Mouse (Mus musculus) embryonic facial prominence, embryonic 14.5 days (tissue): ENCODE data around the gene Fam114a2. TPM values are rescaled to one million over a fixed set of nuclear protein-coding genes. Genes with fewer than 3 reads are reported as not detected.

Source experiments
- ATAC-seq: fragments of 200-750 bp; cut with Nextera tagmentation; 2 replicates; pipeline ENCODE4 v1.8.0; 2017; ENCODE audit warnings: low read depth, moderate number of reproducible peaks, moderate TSS enrichment
- DNase-seq: peaks from one replicate; pipeline ENCODE4 v3.0.0-alpha.2; 2015; ENCODE audit warnings: low spot score
- H3K27ac ChIP-seq: fragments of 300-500 bp; sonication (generic); replicated peaks from 2 replicates; pipeline ENCODE4 v1.5.1; 2014; ENCODE audit warnings: low read depth, mild to moderate bottlenecking, low read length, moderate library complexity
- H3K27me3 ChIP-seq: fragments of 300-500 bp; sonication (generic); replicated peaks from 2 replicates; pipeline ENCODE4 v1.6.1; 2014; ENCODE audit warnings: low read length; ENCODE audit not compliant: control insufficient read depth, insufficient read depth
- H3K36me3 ChIP-seq: fragments of 300-500 bp; sonication (generic); 2 replicates; pipeline ENCODE4 v1.6.1; 2014; ENCODE audit warnings: low read length, mixed read lengths; ENCODE audit not compliant: control insufficient read depth, insufficient read depth
- H3K4me1 ChIP-seq: fragments of 300-500 bp; sonication (generic); 2 replicates; pipeline ENCODE4 v1.6.1; 2014; ENCODE audit warnings: antibody characterized with exemption, low read length; ENCODE audit not compliant: control insufficient read depth, insufficient read depth
- H3K4me2 ChIP-seq: fragments of 300-500 bp; sonication (generic); 2 replicates; pipeline ENCODE4 v1.6.1; 2014; ENCODE audit warnings: low read depth, mild to moderate bottlenecking, low read length, moderate library complexity, mixed read lengths
- H3K4me3 ChIP-seq: fragments of 300-500 bp; sonication (generic); 2 replicates; pipeline ENCODE4 v1.5.1; 2014; ENCODE audit warnings: low read depth, mild to moderate bottlenecking, low read length
- H3K9ac ChIP-seq: fragments of 300-500 bp; sonication (generic); 2 replicates; pipeline ENCODE4 v1.6.1; 2014; ENCODE audit warnings: low read depth, mild to moderate bottlenecking, low read length, moderate library complexity, mixed read lengths
- H3K9me3 ChIP-seq: fragments of 300-500 bp; sonication (generic); 2 replicates; pipeline ENCODE4 v1.6.1; 2016; ENCODE audit warnings: low read length; ENCODE audit not compliant: control insufficient read depth
- WGBS: fragments of 180-500 bp; shearing (Covaris S2); extraction: QIAGEN DNeasy Blood & Tissue Kit; methylation state at CpG from one replicate; pipeline ENCODE4 v1.1.7; 2014; 5-methylcytosine and 5-hydroxymethylcytosine counted together
- polyA plus RNA-seq: library from polyadenylated mRNA; unstranded; fragments of >200 nt; fragmentation: Nextera tagmentation; extraction: Ambion mirVana; gene quantifications from 2 replicates; pipeline ENCODE4 v1.2.1, GENCODE M21; 2014

Fam114a2 gene
- polyA plus RNA-seq, 1 experiment from 2014 or later = 47.7 TPM

DNA sequence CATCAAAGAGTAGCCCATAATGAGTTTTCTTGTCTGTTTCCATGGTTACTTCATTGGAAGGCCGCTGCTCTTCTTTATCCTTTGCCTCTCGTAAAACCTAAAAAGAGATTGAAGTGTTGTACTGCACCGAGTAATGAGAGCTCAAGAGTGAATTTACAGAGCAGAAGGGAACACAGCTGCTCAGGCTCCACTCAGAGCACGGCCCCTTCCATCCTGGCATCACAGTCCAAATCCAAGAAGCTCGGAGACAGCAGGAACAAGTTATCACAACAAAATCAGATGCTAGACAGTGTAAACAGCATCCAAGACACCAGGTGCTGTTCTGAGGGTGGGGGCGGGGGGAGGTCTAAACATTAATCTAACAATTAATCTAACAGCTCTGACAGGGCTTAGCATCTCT lies 11.5 kb downstream of the Fam114a2 start:
- no peaks in the 10 kb centered on the region for H3K9me3 ChIP-seq
- ATAC-seq = no peak
- H3K27ac ChIP-seq = no peak overlapping the region
- whole genome bisulfite sequencing = 78% methylated on average over 6 of the region's 6 CpGs
- no peak overlapping the region for H3K4me3 ChIP-seq
- H3K27me3 ChIP-seq = no peaks in the 10 kb centered on the region
- H3K4me2 ChIP-seq = no peak overlapping the region
- DNase-seq = no peak
- peaks cover 87% of the 10 kb centered on the region for H3K36me3 ChIP-seq
- H3K9ac ChIP-seq = no peak overlapping the region
- no peaks in the 10 kb centered on the region for H3K4me1 ChIP-seq

- ATAC-seq (no peak), DNase-seq (no peak)
- no peaks in the 10 kb centered on the region for H3K27me3 ChIP-seq
- no peaks in the 10 kb centered on the region for H3K9me3 ChIP-seq
- no peaks in the 10 kb centered on the region for H3K4me1 ChIP-seq
- 84% methylated on average over 5 of the region's 5 CpGs for WGBS
- H3K36me3 ChIP-seq = peaks cover 86% of the 10 kb centered on the region
- no peak overlapping the region for H3K27ac ChIP-seq
- H3K4me3 ChIP-seq = no peak overlapping the region
- no peak overlapping the region for H3K9ac ChIP-seq
- no peak overlapping the region for H3K4me2 ChIP-seq
These were observed 15.3 kb downstream of the Fam114a2 start for GRCm38 (mm10) chr11:57503155-57503554.

GRCm38 (mm10) chr11:57498215-57498614 lies 20.2 kb downstream of the Fam114a2 start:
- Histone ChIP-seq H3K4me3 (no peak overlapping the region), H3K27me3 (no peaks in the 10 kb centered on the region), H3K4me1 (no peaks in the 10 kb centered on the region), H3K9me3 (no peaks in the 10 kb centered on the region), H3K4me2 (no peak overlapping the region), H3K9ac (no peak overlapping the region), H3K27ac (no peak overlapping the region), H3K36me3 (peaks cover 80% of the 10 kb centered on the region)
- no peak for ATAC-seq
- WGBS = 97% methylated on average over 5 of the region's 5 CpGs
- DNase-seq = no peak

- Histone ChIP-seq H3K9ac (no peak overlapping the region), H3K9me3 (no peaks in the 10 kb centered on the region), H3K4me2 (no peak overlapping the region), H3K27me3 (no peaks in the 10 kb centered on the region), H3K36me3 (peaks cover 80% of the 10 kb centered on the region), H3K27ac (no peak overlapping the region), H3K4me1 (no peaks in the 10 kb centered on the region), H3K4me3 (no peak overlapping the region)
- 88% methylated on average over 3 of the region's 3 CpGs for WGBS
- no peak for ATAC-seq
- no peak for DNase-seq
These were observed 20.7 kb downstream of the Fam114a2 start for GRCm38 (mm10) chr11:57497701-57498100.

DNA sequence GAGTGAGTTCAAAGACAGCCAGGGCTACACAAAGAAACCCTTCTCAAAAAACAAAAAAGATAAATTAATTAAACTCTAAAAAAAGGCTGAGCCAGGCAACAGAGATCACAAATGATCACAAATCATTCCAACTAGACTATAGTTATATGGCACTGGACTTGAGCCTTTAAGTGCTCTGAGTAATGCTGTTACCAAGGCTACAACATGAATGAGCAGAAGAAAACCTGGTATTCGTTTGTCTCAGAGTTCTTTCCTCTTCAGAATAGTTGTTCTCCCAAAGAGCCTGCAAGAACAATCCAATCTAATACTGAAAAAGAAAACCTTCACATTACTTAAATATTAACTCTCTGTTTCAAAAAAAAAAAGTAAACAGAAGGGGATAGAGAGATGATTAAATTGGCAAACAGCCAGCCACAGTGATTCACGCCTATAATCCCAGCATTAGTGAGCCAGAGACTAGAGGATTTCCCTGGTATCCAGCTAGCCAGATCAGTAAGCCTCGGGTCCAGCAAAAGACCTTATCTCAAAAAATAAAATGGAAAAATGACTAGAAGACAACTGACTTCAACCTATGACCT lies 21.9 kb downstream of the Fam114a2 start:
- H3K36me3 ChIP-seq = peaks cover 85% of the 10 kb centered on the region
- H3K9me3 ChIP-seq = no peaks in the 10 kb centered on the region
- no peaks in the 10 kb centered on the region for H3K27me3 ChIP-seq
- ATAC-seq = no peak
- DNase-seq = no peak
- no peak overlapping the region for H3K4me3 ChIP-seq
- no peak overlapping the region for H3K27ac ChIP-seq
- no peak overlapping the region for H3K9ac ChIP-seq
- WGBS = 57% methylated on average over 3 of the region's 3 CpGs
- no peaks in the 10 kb centered on the region for H3K4me1 ChIP-seq
- no peak overlapping the region for H3K4me2 ChIP-seq

GRCm38 (mm10) chr11:57488436-57488835 lies 30.0 kb downstream of the Fam114a2 start:
- Histone ChIP-seq H3K27ac (no peak overlapping the region), H3K4me3 (no peak overlapping the region), H3K9ac (no peak overlapping the region), H3K27me3 (no peaks in the 10 kb centered on the region), H3K9me3 (no peaks in the 10 kb centered on the region), H3K36me3 (peaks cover 82% of the 10 kb centered on the region), H3K4me2 (no peak overlapping the region), H3K4me1 (no peaks in the 10 kb centered on the region)
- DNase-seq (no peak), ATAC-seq (no peak)
- 74% methylated on average over 5 of the region's 5 CpGs for WGBS

- ATAC-seq = peak; percentile 87
- H3K4me1 ChIP-seq = no peaks in the 10 kb centered on the region
- no peaks in the 10 kb centered on the region for H3K9me3 ChIP-seq
- peak; percentile 38 for DNase-seq
- no peak overlapping the region for H3K4me2 ChIP-seq
- H3K36me3 ChIP-seq = peaks cover 31% of the 10 kb centered on the region; the same call in 1 of the 2 replicates
- H3K4me3 ChIP-seq = no peak overlapping the region
- no peaks in the 10 kb centered on the region for H3K27me3 ChIP-seq
- no peak overlapping the region for H3K27ac ChIP-seq
- H3K9ac ChIP-seq = no peak overlapping the region
- 76% methylated on average over 5 of the region's 5 CpGs for WGBS
These were observed 40.3 kb downstream of the Fam114a2 start for GRCm38 (mm10) chr11:57478077-57478476.

DNA sequence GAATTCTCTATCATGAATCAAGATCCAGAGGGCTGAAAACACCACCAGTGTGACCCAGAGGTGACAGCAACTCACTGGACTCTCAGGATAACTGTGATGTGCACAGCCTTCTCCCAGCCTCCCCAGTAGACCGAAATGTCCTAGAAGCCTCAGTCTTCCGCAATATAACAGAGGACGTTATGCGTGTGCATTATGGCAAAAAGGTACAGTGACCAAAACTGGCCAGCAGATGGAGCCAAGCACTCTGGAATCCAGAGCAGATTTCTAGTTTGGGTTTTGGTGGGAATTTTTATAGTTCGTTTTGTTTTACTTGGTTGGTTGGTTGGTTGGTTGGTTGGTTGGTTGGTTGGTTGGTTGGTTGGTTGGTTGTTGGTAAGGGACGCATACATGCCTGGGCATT lies 43.3 kb downstream of the Fam114a2 start:
- no peaks in the 10 kb centered on the region for H3K9me3 ChIP-seq
- H3K4me3 ChIP-seq = no peak overlapping the region
- no peak overlapping the region for H3K27ac ChIP-seq
- ATAC-seq = no peak
- no peak overlapping the region for H3K4me2 ChIP-seq
- no peak for DNase-seq
- H3K4me1 ChIP-seq = no peaks in the 10 kb centered on the region
- no peaks in the 10 kb centered on the region for H3K27me3 ChIP-seq
- no peak overlapping the region for H3K9ac ChIP-seq
- 0 out of 2 replicates have a peak, but pooled peaks cover 7% of the 10 kb centered on the region for H3K36me3 ChIP-seq
- WGBS = 44% methylated on average over 6 of the region's 6 CpGs

DNA sequence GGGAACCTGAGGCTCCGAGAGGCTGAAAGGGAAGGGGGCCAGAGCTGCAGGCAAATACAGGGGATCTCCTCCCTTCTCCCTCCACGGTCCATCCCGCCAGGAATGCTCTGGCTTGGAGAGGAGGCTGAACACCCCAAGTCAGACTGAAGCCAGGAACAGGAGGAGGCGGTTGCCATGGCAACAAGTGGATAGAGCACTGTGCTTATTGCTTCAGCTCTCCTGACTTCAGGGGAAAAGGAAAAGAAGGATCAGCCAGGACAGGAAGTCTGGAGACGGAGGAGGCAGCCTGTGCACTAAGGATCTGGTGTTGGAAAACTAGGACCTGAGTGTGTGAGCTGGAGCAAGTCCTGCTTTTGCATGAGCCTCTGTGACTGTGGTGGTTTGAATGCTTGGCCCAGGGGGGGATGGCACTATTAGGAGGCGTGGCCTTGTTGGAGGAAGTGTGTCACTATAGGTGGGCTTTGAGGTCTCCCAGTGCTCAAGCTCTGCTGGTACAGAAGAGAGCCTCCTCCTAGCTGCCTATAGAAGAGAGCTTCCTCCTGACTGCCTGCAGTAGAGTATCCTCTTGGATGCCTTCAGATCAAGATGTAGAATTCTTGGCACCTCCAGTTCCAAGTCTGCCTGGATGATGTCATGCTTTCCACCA lies 44.0 kb downstream of the Fam114a2 start:
- Histone ChIP-seq H3K27me3 (no peaks in the 10 kb centered on the region), H3K27ac (no peak overlapping the region), H3K4me3 (no peak overlapping the region), H3K9me3 (no peaks in the 10 kb centered on the region), H3K4me1 (no peaks in the 10 kb centered on the region), H3K9ac (no peak overlapping the region), H3K4me2 (no peak overlapping the region), H3K36me3 (0 out of 2 replicates have a peak, but pooled peaks cover 3% of the 10 kb centered on the region)
- WGBS = 64% methylated on average over 6 of the region's 6 CpGs
- DNase-seq (no peak), ATAC-seq (no peak)
